Mouse (Mus musculus): ENCODE measurements around the gene Eci1. TPM values are rescaled to one million over a fixed set of nuclear protein-coding genes. Genes with fewer than 3 reads are reported as not detected.

Eci1 gene
- polyA plus RNA-seq, 1 experiment from 2014 or later: 263 TPM

GRCm38 (mm10) chr17:24425905-24426304 is 536 bp upstream of the Eci1 start:
- peak overlapping the region; percentile 58; the same call in 1 of the 2 replicates for H3K27ac ChIP-seq (replicated peaks)
- H3K27me3 ChIP-seq (ENCODE audit: control insufficient read depth, insufficient read depth, low read length): no peaks in the 10 kb centered on the region
- H3K36me3 ChIP-seq (ENCODE audit: control insufficient read depth, insufficient read depth, low read length): peaks cover 23% of the 10 kb centered on the region
- no peak overlapping the region for H3K4me2 ChIP-seq (replicated peaks; ENCODE audit: low read depth)
- 80% methylated on average over 7 of the region's 7 CpGs for WGBS
- H3K9ac ChIP-seq (ENCODE audit: low read length): no peak overlapping the region
- no peaks in the 10 kb centered on the region; the same call in 1 of the 2 replicates for H3K4me1 ChIP-seq (replicated peaks; ENCODE audit: control insufficient read depth, insufficient read depth)
- H3K4me3 ChIP-seq (ENCODE audit: low read depth, low read length): no peak overlapping the region
- no peaks in the 10 kb centered on the region for H3K9me3 ChIP-seq (ENCODE audit: control insufficient read depth, low read length)
- ATAC-seq (ENCODE audit: low FRiP score, low TSS enrichment) (no peak), DNase-seq (ENCODE audit: low spot score) (no peak)
- TF ChIP-seq EP300 (optimal IDR thresholded peaks at IDR 0.05) (no peak), CTCF (IDR thresholded peaks at IDR 0.05; ENCODE audit: low read depth) (no peak)

- Histone ChIP-seq H3K4me3 (ENCODE audit: low read depth, low read length) (peak overlapping the region; percentile 66), H3K27ac (replicated peaks) (peak overlapping the region; percentile 98), H3K9me3 (ENCODE audit: control insufficient read depth, low read length) (no peaks in the 10 kb centered on the region), H3K27me3 (ENCODE audit: control insufficient read depth, insufficient read depth, low read length) (no peaks in the 10 kb centered on the region), H3K36me3 (ENCODE audit: control insufficient read depth, insufficient read depth, low read length) (peaks cover 17% of the 10 kb centered on the region), H3K9ac (ENCODE audit: low read length) (peak overlapping the region; percentile 90), H3K4me2 (replicated peaks; ENCODE audit: low read depth) (peak overlapping the region; percentile 66), H3K4me1 (replicated peaks; ENCODE audit: control insufficient read depth, insufficient read depth) (no peaks in the 10 kb centered on the region; the same call in 1 of the 2 replicates)
- TF ChIP-seq EP300 (optimal IDR thresholded peaks at IDR 0.05) (no peak), CTCF (IDR thresholded peaks at IDR 0.05; ENCODE audit: low read depth) (no peak)
- no peak for ATAC-seq (ENCODE audit: low FRiP score, low TSS enrichment)
- DNase-seq (ENCODE audit: low spot score): peak; percentile 31
- WGBS: under 1% methylated on average over 8 of the region's 8 CpGs
These were observed 723 bp downstream of the Eci1 start for GRCm38 (mm10) chr17:24427170-24427557.

- H3K4me2 ChIP-seq (replicated peaks; ENCODE audit: low read depth): peak overlapping the region; percentile 17; the same call in 1 of the 2 replicates
- WGBS: 70% methylated on average over 14 of the region's 14 CpGs
- no peak overlapping the region for H3K4me3 ChIP-seq (ENCODE audit: low read depth, low read length)
- peak overlapping the region; percentile 27; the same call in 1 of the 2 replicates for H3K9ac ChIP-seq (ENCODE audit: low read length)
- no peaks in the 10 kb centered on the region for H3K27me3 ChIP-seq (ENCODE audit: control insufficient read depth, insufficient read depth, low read length)
- TF ChIP-seq CTCF (IDR thresholded peaks at IDR 0.05; ENCODE audit: low read depth) (no peak), EP300 (optimal IDR thresholded peaks at IDR 0.05) (no peak)
- DNase-seq (ENCODE audit: low spot score) (peak; percentile 70), ATAC-seq (ENCODE audit: low FRiP score, low TSS enrichment) (peak; percentile 65)
- H3K9me3 ChIP-seq (ENCODE audit: control insufficient read depth, low read length): no peaks in the 10 kb centered on the region
- H3K27ac ChIP-seq (replicated peaks): peak overlapping the region; percentile 77
- no peaks in the 10 kb centered on the region; the same call in 1 of the 2 replicates for H3K4me1 ChIP-seq (replicated peaks; ENCODE audit: control insufficient read depth, insufficient read depth)
- peaks cover 5% of the 10 kb centered on the region for H3K36me3 ChIP-seq (ENCODE audit: control insufficient read depth, insufficient read depth, low read length)
These were observed 3.0 kb downstream of the Eci1 start for GRCm38 (mm10) chr17:24429201-24429983.

- WGBS: 72% methylated on average over 5 of the region's 5 CpGs
- no peaks in the 10 kb centered on the region for H3K9me3 ChIP-seq (ENCODE audit: control insufficient read depth, low read length)
- no peaks in the 10 kb centered on the region for H3K4me1 ChIP-seq (replicated peaks; ENCODE audit: control insufficient read depth, insufficient read depth)
- no peak for TF ChIP-seq EP300 (optimal IDR thresholded peaks at IDR 0.05)
- TF ChIP-seq CTCF (IDR thresholded peaks at IDR 0.05; ENCODE audit: low read depth): peak; percentile 87
- H3K4me2 ChIP-seq (replicated peaks; ENCODE audit: low read depth): no peak overlapping the region
- no peak overlapping the region for H3K27ac ChIP-seq (replicated peaks)
- H3K4me3 ChIP-seq (ENCODE audit: low read depth, low read length): no peak overlapping the region
- H3K27me3 ChIP-seq (ENCODE audit: control insufficient read depth, insufficient read depth, low read length): no peaks in the 10 kb centered on the region
- H3K9ac ChIP-seq (ENCODE audit: low read length): no peak overlapping the region
- no peak for ATAC-seq (ENCODE audit: low FRiP score, low TSS enrichment)
- peaks cover 10% of the 10 kb centered on the region for H3K36me3 ChIP-seq (ENCODE audit: control insufficient read depth, insufficient read depth, low read length)
- DNase-seq (ENCODE audit: low spot score): peak; percentile 37
These were observed 10.6 kb downstream of the Eci1 start for GRCm38 (mm10) chr17:24437016-24437415.

- Histone ChIP-seq H3K9me3 (ENCODE audit: control insufficient read depth, low read length) (no peaks in the 10 kb centered on the region), H3K27ac (replicated peaks) (no peak overlapping the region), H3K4me2 (replicated peaks; ENCODE audit: low read depth) (no peak overlapping the region), H3K4me1 (replicated peaks; ENCODE audit: control insufficient read depth, insufficient read depth) (no peaks in the 10 kb centered on the region), H3K27me3 (ENCODE audit: control insufficient read depth, insufficient read depth, low read length) (no peaks in the 10 kb centered on the region), H3K9ac (ENCODE audit: low read length) (no peak overlapping the region), H3K4me3 (ENCODE audit: low read depth, low read length) (no peak overlapping the region), H3K36me3 (ENCODE audit: control insufficient read depth, insufficient read depth, low read length) (peaks cover 18% of the 10 kb centered on the region)
- no peak for ATAC-seq (ENCODE audit: low FRiP score, low TSS enrichment)
- TF ChIP-seq EP300 (optimal IDR thresholded peaks at IDR 0.05): no peak
- TF ChIP-seq CTCF (IDR thresholded peaks at IDR 0.05; ENCODE audit: low read depth): no peak
- WGBS: 77% methylated on average over 8 of the region's 8 CpGs
- no peak for DNase-seq (ENCODE audit: low spot score)
These were observed 13.9 kb downstream of the Eci1 start for GRCm38 (mm10) chr17:24440377-24440776.

- ATAC-seq (ENCODE audit: low FRiP score, low TSS enrichment) (no peak), DNase-seq (ENCODE audit: low spot score) (peak; percentile 35)
- Histone ChIP-seq H3K27me3 (ENCODE audit: control insufficient read depth, insufficient read depth, low read length) (no peaks in the 10 kb centered on the region), H3K9me3 (ENCODE audit: control insufficient read depth, low read length) (no peaks in the 10 kb centered on the region), H3K4me1 (replicated peaks; ENCODE audit: control insufficient read depth, insufficient read depth) (no peaks in the 10 kb centered on the region), H3K27ac (replicated peaks) (peak overlapping the region; percentile 84; the same call in 1 of the 2 replicates), H3K9ac (ENCODE audit: low read length) (no peak overlapping the region), H3K36me3 (ENCODE audit: control insufficient read depth, insufficient read depth, low read length) (peaks cover 25% of the 10 kb centered on the region), H3K4me3 (ENCODE audit: low read depth, low read length) (no peak overlapping the region), H3K4me2 (replicated peaks; ENCODE audit: low read depth) (no peak overlapping the region)
- TF ChIP-seq EP300 (optimal IDR thresholded peaks at IDR 0.05) (no peak), CTCF (IDR thresholded peaks at IDR 0.05; ENCODE audit: low read depth) (peak; percentile 65)
- WGBS: 52% methylated on average over 2 of the region's 2 CpGs
These were observed 14.7 kb downstream of the Eci1 start for GRCm38 (mm10) chr17:24441148-24441547.
